Mouse (Mus musculus) G1E (cell line): ENCODE measurements around the gene Gdf1.

Experiments used
- CTCF ChIP-seq: IDR thresholded peaks from 2 replicates; pipeline ENCODE4 v1.5.1; 2012; ENCODE audit warnings: low read depth, low read length, inconsistent platforms, mixed read lengths
- GATA1 ChIP-seq: IDR thresholded peaks from 2 replicates; pipeline ENCODE4 v1.6.1; 2012; ENCODE audit warnings: borderline replicate concordance, low read length, inconsistent platforms, mixed read lengths
- GATA2 ChIP-seq: IDR thresholded peaks from 2 replicates; pipeline ENCODE4 v1.6.1; 2012; ENCODE audit warnings: low read depth, low read length, inconsistent platforms, borderline replicate concordance
- POLR2AphosphoS5 ChIP-seq: IDR thresholded peaks from 2 replicates; pipeline ENCODE4 v1.6.1; 2012; ENCODE audit warnings: low read depth, low read length, inconsistent platforms; ENCODE audit not compliant: insufficient replicate concordance
- TAL1 ChIP-seq: conservative IDR thresholded peaks from 2 replicates; pipeline ENCODE4 v1.6.1; 2012; ENCODE audit warnings: low read depth, low read length, inconsistent platforms, mixed read lengths

DNA sequence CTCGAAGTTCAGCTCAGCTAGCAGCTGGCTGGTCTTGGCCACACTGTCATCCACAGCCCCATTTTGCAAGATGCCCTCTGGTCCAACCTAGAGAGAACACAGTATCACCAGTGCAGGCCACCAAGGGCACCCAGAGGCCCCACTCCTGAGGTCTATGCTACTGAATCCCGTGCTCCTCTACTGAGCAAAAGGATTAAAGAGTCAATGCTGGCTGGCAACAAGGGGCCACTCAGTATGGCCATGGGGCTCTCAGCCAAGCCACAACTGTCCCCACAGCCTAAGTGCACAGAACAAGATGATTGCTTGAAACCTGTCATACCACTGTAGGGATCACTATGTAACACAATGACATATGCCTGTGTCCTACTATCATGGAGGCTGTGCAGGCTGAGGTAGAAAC is 14.7 kb downstream of the Gdf1 start:
- TF ChIP-seq TAL1: no peak
- TF ChIP-seq GATA1: no peak
- no peak for TF ChIP-seq CTCF
- TF ChIP-seq POLR2AphosphoS5: no peak
- TF ChIP-seq GATA2: no peak
